Mouse (Mus musculus) erythroblast, embryonic 14.5 days (primary cell): ENCODE measurements around the gene Cyth3. TPM values are rescaled to one million over a fixed set of nuclear protein-coding genes. Genes with fewer than 3 reads are reported as not detected.

ENCODE experiments used
- H3K27me3 ChIP-seq: 2 replicates; pipeline ENCODE4 v1.6.1; 2012; ENCODE audit warnings: inconsistent platforms; ENCODE audit not compliant: control insufficient read depth
- H3K36me3 ChIP-seq: 2 replicates; pipeline ENCODE4 v1.6.1; 2012; ENCODE audit warnings: mild to moderate bottlenecking, inconsistent platforms; ENCODE audit not compliant: control insufficient read depth
- H3K4me1 ChIP-seq: 2 replicates; pipeline ENCODE4 v1.6.1; 2012; ENCODE audit warnings: inconsistent platforms; ENCODE audit not compliant: control insufficient read depth
- H3K4me3 ChIP-seq: replicated peaks from 2 replicates; pipeline ENCODE3; 2012; ENCODE audit warnings: moderate library complexity, mild to moderate bottlenecking, inconsistent platforms
- H3K9me3 ChIP-seq: 2 replicates; pipeline ENCODE4 v1.6.1; 2012; ENCODE audit warnings: low read length, inconsistent platforms, mixed read lengths; ENCODE audit not compliant: control insufficient read depth
- GATA1 ChIP-seq: IDR thresholded peaks from 2 replicates; pipeline ENCODE4 v1.6.1; 2012; ENCODE audit warnings: low read length, inconsistent platforms, mixed read lengths
- TAL1 ChIP-seq: IDR thresholded peaks from 3 replicates; pipeline ENCODE4 v1.6.1; 2012; ENCODE audit warnings: low read length, inconsistent platforms, mixed read lengths
- polyA plus RNA-seq: library from polyadenylated mRNA; stranded (reverse); fragments of >175 nt; gene quantifications from 2 replicates; pipeline ENCODE4 v1.2.3, GENCODE M21; 2012

Cyth3 gene
- polyA plus RNA-seq: 2.5 and 3.2 TPM in 2 replicates

DNA sequence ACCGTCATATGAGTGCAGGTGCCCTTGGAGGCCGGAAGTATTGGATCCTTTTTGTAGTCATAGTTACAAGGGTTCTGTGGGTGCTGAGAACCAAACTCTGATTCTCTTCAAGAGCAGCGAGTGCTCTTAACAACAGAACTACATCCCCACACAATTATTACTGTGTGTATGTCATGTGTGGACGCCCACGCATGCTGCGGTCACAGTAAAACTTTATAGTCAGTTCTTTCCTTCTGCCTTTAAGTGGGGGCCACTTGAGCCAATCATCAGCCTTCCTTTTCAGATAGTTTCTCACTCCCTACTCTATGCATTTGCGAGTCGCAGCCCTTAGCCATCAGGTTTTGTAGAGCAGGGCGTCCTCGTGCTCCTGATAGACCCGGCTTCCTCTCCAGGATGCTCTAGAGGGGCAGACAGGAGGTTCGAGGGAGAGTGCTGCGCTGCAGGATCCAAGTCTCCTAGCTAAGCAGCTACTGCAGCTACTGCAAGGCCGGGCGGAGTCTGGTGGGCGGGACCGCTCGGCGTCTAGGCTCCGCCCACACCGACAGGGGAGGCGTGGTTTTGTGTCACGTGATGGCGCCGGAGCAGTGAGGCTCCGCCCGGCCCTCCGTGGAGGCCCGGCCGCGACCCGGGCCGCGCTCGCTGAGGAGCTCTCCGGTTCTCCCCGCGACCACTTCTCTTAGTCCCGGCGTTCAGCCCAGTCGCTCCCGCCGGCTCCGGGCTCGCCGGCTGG lies at the start of gene Cyth3:
Cyth3 (plus strand) TSS at position 555 of the 730 bp plus-strand sequence.
- H3K4me3 ChIP-seq: peak within 1 kb of the TSS; percentile 100
- no peak for TF ChIP-seq GATA1
- no peak for TF ChIP-seq TAL1
- no peaks in the 10 kb centered on the region for H3K9me3 ChIP-seq
- peaks cover 80% of the 10 kb centered on the region for H3K4me1 ChIP-seq
- H3K36me3 ChIP-seq: peaks cover 8% of the 10 kb centered on the region
- no peaks in the 10 kb centered on the region for H3K27me3 ChIP-seq

DNA sequence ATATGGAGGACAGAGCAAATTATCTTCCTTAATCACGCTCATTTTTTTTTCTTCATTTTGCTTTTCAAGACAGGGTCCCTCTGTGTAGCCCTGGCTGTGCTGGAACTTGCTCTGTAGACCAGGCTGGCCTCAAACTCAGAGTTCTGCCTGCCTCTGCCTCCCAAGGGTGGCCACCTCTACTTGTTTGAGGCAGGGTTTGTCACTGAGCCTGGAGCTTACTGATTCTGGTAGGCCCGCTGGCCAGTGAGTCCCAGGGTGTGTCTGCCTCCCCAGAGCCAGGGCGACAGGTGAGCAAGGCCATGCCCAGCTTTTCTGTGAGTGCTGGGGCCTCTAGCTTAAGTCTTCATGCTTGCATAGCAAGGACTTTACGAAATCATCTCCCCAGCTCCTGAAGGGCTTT lies 49.2 kb upstream of the Cyth3 start:
- Histone ChIP-seq H3K4me3 (no peak overlapping the region), H3K36me3 (no peaks in the 10 kb centered on the region), H3K4me1 (no peaks in the 10 kb centered on the region; the same call in 1 of the 2 replicates), H3K27me3 (no peaks in the 10 kb centered on the region), H3K9me3 (peaks cover 5% of the 10 kb centered on the region)
- TF ChIP-seq GATA1 (no peak), TAL1 (no peak)

DNA sequence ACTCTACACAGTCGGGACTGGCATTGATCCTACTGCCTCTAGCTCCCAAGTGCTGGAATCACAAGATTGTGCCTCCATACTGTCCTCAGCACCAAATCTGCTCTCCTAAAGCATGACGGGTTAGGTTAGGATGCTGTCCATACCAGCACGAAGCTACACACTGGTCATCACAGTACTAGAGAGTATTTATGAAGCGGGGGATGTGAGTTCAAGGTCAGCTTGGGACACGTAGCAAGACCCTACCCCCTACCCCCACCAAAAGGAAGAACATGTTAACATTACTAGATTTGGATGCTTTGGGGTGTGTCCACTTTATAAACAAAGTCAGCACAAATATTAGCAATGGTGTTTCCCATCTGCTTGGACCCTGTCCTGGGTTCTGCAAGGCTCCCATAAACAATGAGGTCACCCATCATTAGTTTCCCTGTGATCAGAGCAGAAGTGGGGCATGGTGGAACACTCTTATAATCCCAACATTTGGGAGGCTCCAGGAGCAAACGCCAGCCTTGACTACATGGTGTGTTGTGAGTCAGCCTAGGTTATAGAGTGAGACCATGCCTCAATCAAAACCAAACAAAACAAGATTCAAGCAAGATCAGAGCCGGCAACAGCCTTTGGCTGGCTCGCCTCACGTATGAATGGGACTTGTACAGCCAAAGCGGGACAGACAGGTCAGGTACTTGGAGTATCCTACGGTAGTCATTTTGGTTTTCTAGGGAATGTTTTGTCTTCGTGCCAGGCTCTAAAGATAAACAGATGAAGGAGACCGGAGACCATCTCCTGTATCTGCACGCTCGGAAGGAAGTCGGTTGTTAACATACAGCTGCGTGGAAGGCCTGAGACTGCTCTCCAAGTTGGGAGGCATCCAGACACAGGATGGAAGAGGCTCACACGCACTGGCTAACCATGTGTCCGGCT lies 47.7 kb upstream of the Cyth3 start:
- TF ChIP-seq GATA1 (no peak), TAL1 (no peak)
- Histone ChIP-seq H3K9me3 (peaks cover 5% of the 10 kb centered on the region), H3K27me3 (no peaks in the 10 kb centered on the region), H3K4me3 (no peak overlapping the region), H3K4me1 (no peaks in the 10 kb centered on the region), H3K36me3 (no peaks in the 10 kb centered on the region)

DNA sequence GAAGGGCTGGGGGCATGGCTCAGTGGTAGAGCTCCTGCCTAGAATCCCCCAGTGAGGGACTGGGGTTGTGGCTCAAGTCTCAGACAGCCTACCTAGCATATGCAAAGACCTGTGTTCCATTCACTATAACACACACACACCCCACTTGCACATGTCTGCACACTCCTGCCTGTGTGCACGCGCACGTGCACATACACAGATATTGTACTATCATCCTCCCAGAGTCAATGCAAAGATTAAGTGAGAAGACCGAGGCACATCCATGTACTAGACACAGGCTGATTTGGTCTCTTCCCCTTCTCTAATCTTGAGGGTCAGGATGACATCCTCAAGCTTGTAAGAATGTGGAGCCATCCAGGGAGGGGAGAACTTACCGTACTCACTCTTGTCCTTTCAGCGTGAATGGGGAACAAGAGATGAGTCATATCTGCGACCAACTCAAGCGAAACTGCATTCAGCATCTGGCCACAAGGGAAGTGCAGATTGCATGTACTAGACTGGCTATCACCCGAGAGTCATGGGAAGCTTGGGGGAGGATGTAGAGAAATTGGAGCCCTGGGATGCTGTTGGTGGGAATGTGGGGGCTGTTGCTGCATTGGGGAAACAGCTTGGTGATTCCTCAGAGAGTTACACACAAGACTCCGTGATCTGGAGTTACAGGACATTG lies 42.6 kb upstream of the Cyth3 start:
- H3K4me3 ChIP-seq: no peak overlapping the region
- TF ChIP-seq GATA1 (no peak), TAL1 (no peak)

DNA sequence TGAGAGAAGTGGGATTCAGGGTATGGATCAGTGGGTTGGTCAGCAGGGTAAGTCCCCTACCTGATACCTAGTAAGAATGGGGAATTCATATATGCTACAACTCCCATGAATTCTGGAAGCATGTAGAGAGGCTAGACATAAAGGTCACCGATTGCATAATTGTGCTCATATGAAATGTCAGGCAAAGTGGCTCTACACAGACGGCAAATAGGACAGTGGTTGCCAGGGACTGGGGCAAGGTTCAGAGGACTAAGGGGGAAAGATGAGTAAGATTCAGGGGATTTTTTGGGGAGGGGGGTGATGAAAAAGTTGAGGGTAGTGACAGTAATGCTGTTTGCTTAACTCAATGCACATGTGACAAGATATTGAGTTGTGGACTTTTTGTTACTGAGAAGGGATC lies 41.3 kb upstream of the Cyth3 start:
- no peaks in the 10 kb centered on the region for H3K36me3 ChIP-seq
- no peak overlapping the region for H3K4me3 ChIP-seq
- no peaks in the 10 kb centered on the region for H3K4me1 ChIP-seq
- no peaks in the 10 kb centered on the region for H3K27me3 ChIP-seq
- TF ChIP-seq TAL1 (no peak), GATA1 (no peak)
- H3K9me3 ChIP-seq: peaks cover 4% of the 10 kb centered on the region; the same call in 1 of the 2 replicates

More for the DNA sequence above, 42.6 kb upstream of the Cyth3 start:
- no peaks in the 10 kb centered on the region for H3K4me1 ChIP-seq
- H3K27me3 ChIP-seq: no peaks in the 10 kb centered on the region
- H3K36me3 ChIP-seq: no peaks in the 10 kb centered on the region
- H3K9me3 ChIP-seq: peaks cover 4% of the 10 kb centered on the region; the same call in 1 of the 2 replicates

DNA sequence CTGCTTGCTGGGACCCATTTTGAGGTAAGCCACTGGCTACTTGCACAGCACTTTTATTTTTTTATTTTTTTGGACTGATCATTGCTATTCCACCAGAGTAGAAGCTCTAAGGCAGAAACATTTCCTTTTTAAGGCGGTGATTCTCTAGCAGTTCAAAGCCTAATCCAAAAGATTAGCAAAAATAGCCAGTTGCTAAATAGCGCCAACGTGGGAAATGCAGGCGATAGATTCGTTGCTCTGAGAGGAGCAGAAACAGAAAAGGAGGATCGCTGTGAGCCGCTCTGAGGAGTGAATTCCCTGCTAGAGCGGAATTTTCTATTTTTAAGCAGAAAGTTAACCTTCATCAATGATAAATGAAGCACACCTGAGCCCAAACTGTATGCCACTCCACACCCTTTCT lies 40.4 kb upstream of the Cyth3 start:
- Histone ChIP-seq H3K9me3 (peaks cover 4% of the 10 kb centered on the region; the same call in 1 of the 2 replicates), H3K27me3 (no peaks in the 10 kb centered on the region), H3K4me1 (no peaks in the 10 kb centered on the region), H3K4me3 (no peak overlapping the region), H3K36me3 (no peaks in the 10 kb centered on the region)
- TF ChIP-seq TAL1: no peak
- no peak for TF ChIP-seq GATA1

DNA sequence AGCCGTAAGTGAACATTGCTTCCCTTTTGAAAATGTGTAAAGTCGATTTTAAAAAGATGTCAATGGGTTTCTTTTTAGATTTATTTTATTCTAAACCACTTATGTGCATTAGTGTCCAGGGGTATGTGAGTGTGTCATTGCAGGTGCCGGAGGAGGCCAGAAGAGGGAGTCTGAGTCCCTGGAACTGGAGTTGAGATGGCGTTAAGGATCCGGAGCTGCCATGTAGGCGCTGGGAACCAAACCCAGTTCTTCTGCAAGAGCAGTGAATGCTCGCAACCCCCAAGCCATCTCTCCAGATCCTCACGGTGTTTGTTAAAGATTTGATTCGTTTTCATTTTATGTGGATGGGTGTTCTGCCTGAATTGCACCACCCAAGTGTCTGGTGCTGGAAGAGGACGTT lies 39.2 kb upstream of the Cyth3 start:
- TF ChIP-seq TAL1 (no peak), GATA1 (no peak)
- peaks cover 4% of the 10 kb centered on the region; the same call in 1 of the 2 replicates for H3K9me3 ChIP-seq
- no peak overlapping the region for H3K4me3 ChIP-seq
- no peaks in the 10 kb centered on the region for H3K4me1 ChIP-seq
- H3K36me3 ChIP-seq: no peaks in the 10 kb centered on the region
- no peaks in the 10 kb centered on the region for H3K27me3 ChIP-seq

DNA sequence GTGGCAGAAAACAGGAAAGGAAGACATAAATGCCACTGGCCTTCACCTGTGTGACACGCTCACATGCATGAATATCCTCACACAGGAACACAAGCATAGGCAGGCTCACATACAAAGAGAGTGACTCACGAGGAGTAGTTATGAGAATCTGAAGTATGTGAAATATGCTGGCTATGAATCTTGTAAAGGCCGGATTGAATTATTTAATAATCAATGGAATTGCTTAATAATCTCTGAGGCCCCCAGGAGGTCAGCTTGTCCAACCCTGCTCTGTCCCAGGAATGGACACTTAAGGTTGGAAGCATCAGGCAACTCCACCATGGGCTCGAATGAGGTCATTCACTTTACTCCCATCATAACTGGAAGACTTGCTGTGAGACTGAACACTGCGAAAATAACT lies 37.3 kb upstream of the Cyth3 start:
- H3K4me1 ChIP-seq: no peaks in the 10 kb centered on the region
- H3K36me3 ChIP-seq: no peaks in the 10 kb centered on the region
- peaks cover 4% of the 10 kb centered on the region; the same call in 1 of the 2 replicates for H3K9me3 ChIP-seq
- H3K4me3 ChIP-seq: no peak overlapping the region
- no peak for TF ChIP-seq GATA1
- no peaks in the 10 kb centered on the region for H3K27me3 ChIP-seq

DNA sequence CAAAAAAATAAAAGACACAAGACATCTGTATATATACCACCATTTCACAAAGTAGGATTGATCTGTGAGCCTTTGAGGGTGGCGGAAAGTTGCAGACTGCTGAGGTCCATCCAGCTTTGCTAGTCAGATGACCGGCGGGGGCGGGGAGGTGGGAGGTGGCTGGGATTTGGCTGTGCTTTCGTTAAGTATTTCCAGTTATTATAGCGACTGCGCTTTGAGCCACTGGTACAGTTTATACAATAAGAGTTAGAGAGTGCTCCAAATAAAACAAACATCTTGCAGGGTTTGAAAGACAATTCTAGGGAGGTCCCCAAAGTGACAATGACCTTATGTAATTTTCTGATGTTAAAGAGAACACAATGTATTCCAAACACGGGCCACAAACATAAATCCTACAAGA lies 35.9 kb upstream of the Cyth3 start:
- H3K9me3 ChIP-seq: peaks cover 4% of the 10 kb centered on the region; the same call in 1 of the 2 replicates
- H3K36me3 ChIP-seq: no peaks in the 10 kb centered on the region
- no peak overlapping the region for H3K4me3 ChIP-seq
- H3K4me1 ChIP-seq: no peaks in the 10 kb centered on the region
- TF ChIP-seq GATA1 (no peak), TAL1 (no peak)
- no peaks in the 10 kb centered on the region for H3K27me3 ChIP-seq
